Mouse (Mus musculus) limb, embryonic 14.5 days (tissue): ENCODE measurements around the gene Bmp2k. TPM values are rescaled to one million over a fixed set of nuclear protein-coding genes. Genes with fewer than 3 reads are reported as not detected.

Experiments used
- ATAC-seq: fragments of 200-750 bp; cut with Nextera tagmentation; 2 replicates; pipeline ENCODE4 v1.8.0; 2017; ENCODE audit warnings: low read depth, moderate number of reproducible peaks, moderate TSS enrichment; ENCODE audit not compliant: low FRiP score
- DNase-seq: peaks from one replicate; pipeline ENCODE4 v3.0.0-alpha.2; 2015; ENCODE audit warnings: low spot score
- H3K27ac ChIP-seq: fragments of 300-500 bp; sonication (generic); replicated peaks from 2 replicates; pipeline ENCODE4 v1.5.1; 2014; ENCODE audit warnings: low read depth, mild to moderate bottlenecking, low read length, moderate library complexity, mixed read lengths
- H3K27me3 ChIP-seq: fragments of 300-500 bp; sonication (generic); 2 replicates; pipeline ENCODE4 v1.6.1; 2014; ENCODE audit warnings: low read length, mixed read lengths; ENCODE audit not compliant: control insufficient read depth, insufficient read depth
- H3K36me3 ChIP-seq: fragments of 300-500 bp; sonication (generic); 2 replicates; pipeline ENCODE4 v1.6.1; 2014; ENCODE audit warnings: mild to moderate bottlenecking, low read length, moderate library complexity, mixed read lengths; ENCODE audit not compliant: control insufficient read depth, insufficient read depth
- H3K4me1 ChIP-seq: fragments of 300-500 bp; sonication (generic); 2 replicates; pipeline ENCODE4 v1.6.1; 2014; ENCODE audit warnings: antibody characterized with exemption, low read length, mixed read lengths; ENCODE audit not compliant: control insufficient read depth, insufficient read depth
- H3K4me2 ChIP-seq: fragments of 300-500 bp; sonication (generic); replicated peaks from 2 replicates; pipeline ENCODE4 v1.6.1; 2014; ENCODE audit warnings: low read depth, mild to moderate bottlenecking, low read length, moderate library complexity; ENCODE audit not compliant: severe bottlenecking
- H3K4me3 ChIP-seq: fragments of 300-500 bp; sonication (generic); replicated peaks from 2 replicates; pipeline ENCODE4 v1.5.1; 2014; ENCODE audit warnings: low read length
- H3K9ac ChIP-seq: fragments of 300-500 bp; sonication (generic); 2 replicates; pipeline ENCODE4 v1.6.1; 2014; ENCODE audit warnings: mild to moderate bottlenecking, low read depth, low read length, moderate library complexity; ENCODE audit not compliant: severe bottlenecking
- H3K9me3 ChIP-seq: fragments of 300-500 bp; sonication (generic); 2 replicates; pipeline ENCODE4 v1.6.1; 2016; ENCODE audit warnings: low read length; ENCODE audit not compliant: control insufficient read depth
- POLR2A ChIP-seq: fragments of 200-500 bp; IDR thresholded peaks from 2 replicates; pipeline ENCODE4 v1.8.0; 2012; ENCODE audit warnings: inconsistent platforms, mild to moderate bottlenecking, moderate library complexity, borderline replicate concordance; ENCODE audit not compliant: insufficient read depth, insufficient read length; ENCODE audit errors: extremely low read depth
- WGBS: fragments of 180-500 bp; shearing (Covaris S2); extraction: QIAGEN DNeasy Blood & Tissue Kit; methylation state at CpG from one replicate; pipeline ENCODE4 v1.1.7; 2014; 5-methylcytosine and 5-hydroxymethylcytosine counted together
- polyA plus RNA-seq, 2 experiments: library from polyadenylated mRNA; depleted of rRNA in 1 of 2; stranded (reverse) in 1 of 2; unstranded in 1 of 2; fragments of >200 nt; fragmentation: Nextera tagmentation in 1 of 2; extraction: Ambion mirVana in 1 of 2; gene quantifications; 2 replicates each; pipeline versions ENCODE4 v1.2.1 to v1.2.3; 2012 to 2014

Bmp2k gene
- polyA plus RNA-seq, 2 experiments = 5.1 to 10.1 TPM

DNA sequence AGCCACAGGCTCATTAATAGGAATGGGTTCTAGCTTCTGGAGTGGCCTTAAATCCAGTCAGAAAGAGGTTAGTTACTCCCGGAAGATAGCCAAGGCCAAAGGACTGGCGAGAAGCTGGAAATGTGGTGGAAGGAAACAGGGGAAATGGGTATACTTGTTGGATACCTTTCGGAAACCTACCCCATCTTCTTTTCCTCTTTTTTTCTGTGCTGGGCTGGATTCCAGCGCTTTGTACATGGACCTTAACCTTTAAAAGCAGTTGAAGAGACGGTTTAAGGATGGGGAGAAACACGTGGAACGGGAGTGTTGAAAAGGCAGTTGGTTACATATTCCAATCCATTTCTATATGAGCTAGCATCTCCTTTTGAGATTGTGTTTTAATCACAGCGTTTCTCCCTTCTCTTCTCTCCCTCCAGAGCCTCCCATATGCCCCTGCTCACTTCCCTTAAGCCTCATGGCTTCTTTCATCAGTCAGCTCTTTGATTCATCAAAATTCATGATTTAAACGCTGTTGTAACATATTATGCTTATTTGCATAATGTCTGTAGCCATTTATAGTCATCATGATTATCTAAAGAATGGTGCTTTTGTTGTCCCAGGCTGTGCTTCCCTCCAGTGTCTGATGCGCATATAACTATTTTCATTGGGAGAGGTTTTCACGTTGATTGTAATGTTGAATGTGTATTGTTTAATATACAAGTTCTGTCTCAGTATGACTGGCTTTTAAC is 18.5 kb downstream of the Bmp2k start:
- Histone ChIP-seq H3K4me3 (no peak overlapping the region), H3K4me2 (no peak overlapping the region), H3K27ac (no peak overlapping the region), H3K36me3 (no peaks in the 10 kb centered on the region), H3K4me1 (no peaks in the 10 kb centered on the region), H3K9ac (no peak overlapping the region), H3K27me3 (no peaks in the 10 kb centered on the region), H3K9me3 (no peaks in the 10 kb centered on the region)
- DNase-seq (no peak), ATAC-seq (no peak)
- no peak for TF ChIP-seq POLR2A
- WGBS = 87% methylated on average over 11 of the region's 11 CpGs

DNA sequence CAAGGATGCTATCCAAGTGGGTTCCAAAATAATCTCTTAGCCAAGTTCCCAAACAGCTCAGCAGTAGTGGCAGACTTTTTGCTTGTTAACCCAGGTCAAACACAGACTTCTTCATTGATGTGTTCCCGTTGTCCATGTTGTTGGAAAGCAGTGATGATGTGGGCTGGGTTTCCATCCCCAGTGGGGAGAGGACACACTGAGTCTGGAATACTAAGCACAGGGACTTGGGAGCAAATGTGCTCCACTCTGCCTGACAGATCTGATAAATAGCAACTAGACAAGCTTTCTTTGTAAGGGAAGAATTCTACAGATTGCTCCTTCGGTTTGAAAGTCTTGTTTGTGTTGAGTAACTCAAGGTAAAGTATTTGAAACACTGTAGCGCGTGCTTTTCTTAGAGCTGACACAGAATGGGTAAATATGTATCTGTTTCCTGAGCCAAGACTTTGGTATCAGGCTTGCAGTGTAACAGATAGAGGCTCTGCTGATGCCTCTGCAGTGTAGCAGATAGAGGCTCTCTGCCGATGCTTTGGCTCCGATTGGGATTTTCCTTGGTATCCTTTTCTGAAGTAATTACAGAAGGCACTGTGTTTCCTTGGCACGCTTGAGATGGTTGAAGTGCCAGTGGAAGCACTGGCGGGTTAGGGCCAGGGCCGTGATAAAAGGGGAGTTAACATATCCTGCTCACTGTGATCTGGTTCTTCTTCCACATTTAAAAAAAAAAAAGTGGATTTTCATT is 19.5 kb downstream of the Bmp2k start:
- Histone ChIP-seq H3K4me2 (no peak overlapping the region), H3K9ac (no peak overlapping the region), H3K4me1 (no peaks in the 10 kb centered on the region; the same call in 1 of the 2 replicates), H3K27me3 (no peaks in the 10 kb centered on the region), H3K36me3 (no peaks in the 10 kb centered on the region), H3K27ac (no peak overlapping the region), H3K9me3 (no peaks in the 10 kb centered on the region), H3K4me3 (no peak overlapping the region)
- WGBS = 92% methylated on average over 9 of the region's 9 CpGs
- ATAC-seq (no peak), DNase-seq (no peak)
- TF ChIP-seq POLR2A = no peak

DNA sequence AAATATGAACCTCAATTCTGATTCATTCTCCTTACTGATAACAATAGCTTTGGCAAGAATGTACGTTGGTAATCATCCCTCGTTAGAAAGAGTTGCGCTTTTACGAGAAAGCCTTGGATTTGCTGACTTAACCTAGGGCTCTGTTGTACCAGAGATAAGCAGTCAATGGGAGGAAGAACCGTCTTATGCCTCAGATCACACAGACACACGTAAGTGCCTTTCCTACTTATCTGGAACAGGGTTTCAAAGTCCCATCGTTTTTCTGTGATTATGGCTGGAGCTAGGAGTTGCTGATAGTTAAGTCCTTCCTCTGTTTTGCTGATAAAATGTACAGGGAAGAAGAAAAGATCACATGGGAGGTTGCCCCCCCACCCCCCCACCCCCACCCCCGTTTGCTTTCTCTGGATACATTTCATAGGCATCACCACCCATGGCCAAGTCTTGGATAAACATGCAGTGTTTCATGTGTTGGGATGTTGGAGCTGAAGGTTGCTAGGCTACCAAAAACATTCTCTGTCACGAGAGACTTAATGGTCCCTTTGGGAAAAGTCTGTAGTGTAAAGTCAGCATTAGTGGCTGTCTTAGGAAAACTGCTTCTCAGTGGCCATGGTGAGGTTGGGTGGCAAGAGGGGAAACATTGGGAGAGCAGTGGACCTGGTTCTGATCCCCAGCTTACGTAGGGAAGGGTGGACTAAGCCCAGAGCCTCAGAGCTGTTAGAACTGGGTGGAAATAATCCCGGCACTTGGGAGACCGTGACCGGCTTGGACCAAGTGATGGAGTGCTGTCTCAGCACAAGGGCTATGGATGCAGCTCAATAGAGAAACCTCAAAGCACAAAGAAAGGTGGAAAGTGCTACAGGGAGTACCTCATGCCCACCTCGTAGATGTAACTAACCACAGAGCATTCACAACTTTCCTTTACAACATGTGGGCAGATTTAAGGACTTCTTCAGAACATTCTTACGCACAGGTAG is 25.1 kb downstream of the Bmp2k start:
- no peaks in the 10 kb centered on the region for H3K27me3 ChIP-seq
- H3K4me3 ChIP-seq = no peak overlapping the region
- H3K4me1 ChIP-seq = peaks cover 9% of the 10 kb centered on the region; the same call in 1 of the 2 replicates
- DNase-seq (peak; percentile 42), ATAC-seq (no peak)
- no peak for TF ChIP-seq POLR2A
- no peaks in the 10 kb centered on the region for H3K9me3 ChIP-seq
- no peak overlapping the region for H3K9ac ChIP-seq
- H3K27ac ChIP-seq = no peak overlapping the region
- 59% methylated on average over 15 of the region's 15 CpGs for WGBS
- no peaks in the 10 kb centered on the region for H3K36me3 ChIP-seq
- no peak overlapping the region for H3K4me2 ChIP-seq

DNA sequence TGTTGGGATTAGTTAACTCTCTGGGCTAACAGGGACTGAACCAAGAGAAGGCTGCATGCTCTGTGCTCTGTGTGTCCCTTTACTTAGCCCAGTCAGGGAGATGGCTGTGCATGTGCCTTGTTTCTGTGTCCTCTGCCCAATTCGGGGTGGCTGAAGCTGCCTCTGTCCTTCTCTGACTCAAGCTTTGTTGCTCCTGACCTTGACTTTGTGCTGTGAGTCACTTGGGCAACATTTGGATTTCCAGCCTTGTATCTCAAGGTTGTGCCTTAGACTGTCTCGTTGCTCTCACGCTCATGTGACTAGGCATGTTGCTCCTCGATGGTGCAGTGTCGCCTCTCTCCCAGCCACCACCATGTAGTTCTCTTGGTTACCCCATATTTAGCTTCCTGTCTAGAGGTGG is 27.3 kb downstream of the Bmp2k start:
- DNase-seq = no peak
- H3K4me1 ChIP-seq = peaks cover 9% of the 10 kb centered on the region; the same call in 1 of the 2 replicates
- WGBS = 97% methylated on average over 5 of the region's 5 CpGs

DNA sequence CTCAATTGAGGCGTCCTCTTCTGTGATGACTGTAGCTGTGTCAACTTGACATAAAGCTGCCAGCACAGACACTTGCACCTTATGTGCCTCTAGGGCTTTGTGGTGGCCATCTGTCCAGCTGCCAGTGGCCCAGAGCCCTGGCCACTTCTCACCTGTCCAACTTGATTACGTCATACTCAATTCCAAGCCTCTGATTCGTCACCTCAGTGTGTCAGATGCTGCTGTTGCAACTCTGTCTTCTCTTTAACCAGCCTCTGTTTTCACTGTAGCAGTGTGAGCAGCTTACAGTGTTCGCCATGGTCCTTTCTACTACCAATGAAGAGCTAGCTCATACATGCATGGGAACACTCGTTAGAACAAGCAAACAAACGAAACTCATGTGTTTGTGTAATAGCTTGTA is 28.2 kb downstream of the Bmp2k start:
- no peak overlapping the region for H3K4me2 ChIP-seq
- H3K36me3 ChIP-seq = no peaks in the 10 kb centered on the region
- no peak overlapping the region for H3K27ac ChIP-seq
- H3K9ac ChIP-seq = no peak overlapping the region
- H3K9me3 ChIP-seq = no peaks in the 10 kb centered on the region
- no peak for DNase-seq
- H3K4me3 ChIP-seq = no peak overlapping the region
- ATAC-seq = no peak
- H3K27me3 ChIP-seq = no peaks in the 10 kb centered on the region
- 75% methylated on average over 6 of the region's 6 CpGs for WGBS
- no peak for TF ChIP-seq POLR2A
- H3K4me1 ChIP-seq = peaks cover 9% of the 10 kb centered on the region; the same call in 1 of the 2 replicates

More for the DNA sequence above, 27.3 kb downstream of the Bmp2k start:
- H3K4me2 ChIP-seq = no peak overlapping the region
- no peaks in the 10 kb centered on the region for H3K27me3 ChIP-seq
- H3K4me3 ChIP-seq = no peak overlapping the region
- no peak overlapping the region for H3K27ac ChIP-seq
- ATAC-seq = no peak
- no peak for TF ChIP-seq POLR2A
- no peaks in the 10 kb centered on the region for H3K9me3 ChIP-seq
- H3K9ac ChIP-seq = no peak overlapping the region
- no peaks in the 10 kb centered on the region for H3K36me3 ChIP-seq
